Mouse (Mus musculus) liver, embryonic 16.5 days (tissue): ENCODE data around the gene Vwa3b. TPM values are rescaled to one million over a fixed set of nuclear protein-coding genes. Genes with fewer than 3 reads are reported as not detected.

Experiments used
- ATAC-seq: fragments of 200-750 bp; cut with Nextera tagmentation; 2 replicates; pipeline ENCODE4 v1.8.0; 2017; ENCODE audit warnings: low read depth, mild to moderate bottlenecking, moderate number of reproducible peaks, moderate library complexity
- H3K27ac ChIP-seq: fragments of 300-500 bp; sonication (generic); 2 replicates; pipeline ENCODE4 v1.5.1; 2014; ENCODE audit warnings: mild to moderate bottlenecking, low read length
- H3K27me3 ChIP-seq: fragments of 300-500 bp; sonication (generic); 2 replicates; pipeline ENCODE4 v1.6.1; 2014; ENCODE audit warnings: low read depth, low read length, mixed read lengths; ENCODE audit not compliant: control insufficient read depth, insufficient read depth
- H3K36me3 ChIP-seq: fragments of 300-500 bp; sonication (generic); 2 replicates; pipeline ENCODE4 v1.6.1; 2014; ENCODE audit warnings: mild to moderate bottlenecking; ENCODE audit not compliant: control insufficient read depth, insufficient read depth
- H3K4me1 ChIP-seq: fragments of 300-500 bp; sonication (generic); 2 replicates; pipeline ENCODE4 v1.6.1; 2014; ENCODE audit warnings: low read depth, low read length, mixed read lengths; ENCODE audit not compliant: control insufficient read depth
- H3K4me2 ChIP-seq: fragments of 300-500 bp; sonication (generic); 2 replicates; pipeline ENCODE4 v1.6.1; 2014; ENCODE audit warnings: low read depth, low read length, mixed read lengths
- H3K4me3 ChIP-seq: fragments of 300-500 bp; sonication (generic); 2 replicates; pipeline ENCODE4 v1.5.1; 2014; ENCODE audit warnings: low read depth, mild to moderate bottlenecking, low read length
- H3K9ac ChIP-seq: fragments of 300-500 bp; sonication (generic); 2 replicates; pipeline ENCODE4 v1.6.1; 2014; ENCODE audit warnings: low read depth, low read length
- H3K9me3 ChIP-seq: fragments of 300-500 bp; sonication (generic); replicated peaks from 2 replicates; pipeline ENCODE4 v1.6.1; 2016; ENCODE audit warnings: low read length; ENCODE audit not compliant: control insufficient read depth
- WGBS: fragments of 180-500 bp; shearing (Covaris S2); extraction: QIAGEN DNeasy Blood & Tissue Kit; methylation state at CpG from one replicate; pipeline ENCODE4 v1.1.7; 2014; ENCODE audit not compliant: insufficient replicate concordance; 5-methylcytosine and 5-hydroxymethylcytosine counted together
- polyA plus RNA-seq: library from polyadenylated mRNA; unstranded; fragments of >200 nt; fragmentation: Nextera tagmentation; extraction: Ambion mirVana; gene quantifications from 2 replicates; pipeline ENCODE4 v1.2.1, GENCODE M21; 2015

Vwa3b gene
- polyA plus RNA-seq, 1 experiment from 2014 or later: 0.17 TPM

DNA sequence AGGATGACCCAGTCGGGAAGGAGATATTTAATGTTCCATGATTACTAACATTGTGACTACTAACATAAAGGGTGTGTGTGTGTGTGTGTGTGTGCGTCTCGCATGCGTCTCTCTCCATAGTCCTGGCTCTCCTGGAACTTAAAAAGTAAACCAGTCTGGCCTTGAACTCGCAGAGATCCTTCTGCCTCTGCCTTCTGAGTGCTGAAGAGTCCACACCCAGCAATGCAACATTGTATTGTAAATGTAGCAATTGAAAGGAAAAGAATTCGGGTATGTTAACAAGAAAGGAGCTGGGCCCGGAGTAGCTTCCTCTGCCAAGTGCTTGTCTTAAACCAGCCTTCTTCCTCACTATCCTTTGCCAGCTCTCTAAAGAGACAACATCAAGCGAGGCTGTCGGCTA, 186.0 kb downstream of the Vwa3b start:
- 67% methylated on average over 9 of the region's 9 CpGs for WGBS
- H3K27ac ChIP-seq: no peak overlapping the region
- no peaks in the 10 kb centered on the region for H3K4me1 ChIP-seq
- H3K4me3 ChIP-seq: no peak overlapping the region
- no peaks in the 10 kb centered on the region for H3K36me3 ChIP-seq
- no peak for ATAC-seq
- H3K9me3 ChIP-seq: no peaks in the 10 kb centered on the region
- no peak overlapping the region for H3K9ac ChIP-seq
- H3K27me3 ChIP-seq: no peaks in the 10 kb centered on the region
- no peak overlapping the region for H3K4me2 ChIP-seq

DNA sequence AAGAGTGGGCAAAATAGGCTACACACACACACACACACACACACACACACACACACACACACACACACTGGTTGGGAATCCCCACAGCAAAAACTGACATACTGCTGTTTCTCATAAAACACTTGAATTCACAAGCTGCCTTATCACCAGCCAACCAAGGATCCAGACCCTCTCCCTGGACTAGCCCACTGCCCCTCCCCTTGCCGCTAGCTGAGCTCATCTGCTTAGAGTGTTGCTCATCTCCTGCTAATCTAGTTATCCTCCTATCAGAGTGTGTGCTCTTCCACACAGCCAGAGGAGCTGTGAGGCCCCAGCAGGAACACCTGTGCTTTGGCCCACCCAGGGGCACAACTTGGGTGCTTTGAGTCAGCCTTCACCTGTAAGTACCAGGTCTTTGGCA, 187.7 kb downstream of the Vwa3b start, which contains the start of gene Cnga3:
Gene Cnga3 (plus strand): TSS at position 291 of the 400 bp plus-strand sequence.
- WGBS: 41% methylated on average over 1 of the region's 1 CpGs

DNA sequence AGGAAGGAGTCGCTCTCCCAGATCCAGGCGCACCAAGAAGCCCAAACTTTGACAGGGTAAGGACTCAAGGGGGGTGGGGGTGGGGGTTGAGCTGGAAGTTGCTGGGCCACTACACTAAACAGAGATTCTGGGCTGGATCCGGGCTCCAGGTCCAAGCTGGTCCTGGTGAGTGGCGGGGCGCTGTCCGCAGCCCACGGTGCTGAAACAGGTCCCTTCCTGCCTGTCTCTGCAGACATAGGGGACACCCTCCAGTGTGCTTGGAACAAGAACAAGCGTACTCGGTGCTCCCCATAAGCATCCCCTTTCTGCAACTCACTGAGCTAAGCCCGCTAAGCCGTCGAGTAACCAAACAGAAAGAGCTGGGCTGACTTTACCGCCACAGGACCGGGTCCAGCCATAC, 192.0 kb downstream of the Vwa3b start:
- Histone ChIP-seq H3K27me3 (no peaks in the 10 kb centered on the region), H3K4me1 (no peaks in the 10 kb centered on the region), H3K9me3 (no peaks in the 10 kb centered on the region), H3K36me3 (no peaks in the 10 kb centered on the region), H3K4me3 (no peak overlapping the region), H3K4me2 (no peak overlapping the region), H3K27ac (no peak overlapping the region), H3K9ac (no peak overlapping the region)
- no peak for ATAC-seq
- WGBS: 7% methylated on average over 14 of the region's 14 CpGs

More for the DNA sequence above, 187.7 kb downstream of the Vwa3b start, which contains the start of gene Cnga3:
- H3K9ac ChIP-seq: no peak within 1 kb of the TSS
- H3K4me1 ChIP-seq: no peaks in the 10 kb centered on the region
- no peak for ATAC-seq
- no peaks in the 10 kb centered on the region for H3K9me3 ChIP-seq
- H3K27ac ChIP-seq: no peak within 1 kb of the TSS
- no peaks in the 10 kb centered on the region for H3K27me3 ChIP-seq
- H3K4me3 ChIP-seq: no peak within 1 kb of the TSS
- H3K36me3 ChIP-seq: no peaks in the 10 kb centered on the region
- no peak within 1 kb of the TSS for H3K4me2 ChIP-seq

DNA sequence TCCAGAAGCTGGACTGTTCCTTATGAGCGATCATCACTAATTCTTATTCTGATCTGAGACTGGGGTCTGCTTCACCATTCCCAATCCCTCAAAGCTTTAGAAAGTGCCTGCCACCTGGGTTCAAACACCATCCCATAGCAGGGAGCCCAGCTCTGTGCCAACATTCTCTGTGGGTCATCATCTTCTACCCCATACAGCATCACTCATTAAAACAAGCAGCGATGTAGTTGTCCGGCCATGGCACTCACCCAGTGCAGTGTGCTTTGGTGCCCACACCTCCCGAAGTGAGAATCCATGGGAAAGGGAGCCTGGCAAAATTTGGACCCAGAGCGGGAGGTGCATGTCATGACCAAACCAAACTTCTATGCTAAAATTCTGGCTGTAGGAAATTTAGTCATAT, 193.2 kb downstream of the Vwa3b start:
- no peak overlapping the region for H3K4me3 ChIP-seq

DNA sequence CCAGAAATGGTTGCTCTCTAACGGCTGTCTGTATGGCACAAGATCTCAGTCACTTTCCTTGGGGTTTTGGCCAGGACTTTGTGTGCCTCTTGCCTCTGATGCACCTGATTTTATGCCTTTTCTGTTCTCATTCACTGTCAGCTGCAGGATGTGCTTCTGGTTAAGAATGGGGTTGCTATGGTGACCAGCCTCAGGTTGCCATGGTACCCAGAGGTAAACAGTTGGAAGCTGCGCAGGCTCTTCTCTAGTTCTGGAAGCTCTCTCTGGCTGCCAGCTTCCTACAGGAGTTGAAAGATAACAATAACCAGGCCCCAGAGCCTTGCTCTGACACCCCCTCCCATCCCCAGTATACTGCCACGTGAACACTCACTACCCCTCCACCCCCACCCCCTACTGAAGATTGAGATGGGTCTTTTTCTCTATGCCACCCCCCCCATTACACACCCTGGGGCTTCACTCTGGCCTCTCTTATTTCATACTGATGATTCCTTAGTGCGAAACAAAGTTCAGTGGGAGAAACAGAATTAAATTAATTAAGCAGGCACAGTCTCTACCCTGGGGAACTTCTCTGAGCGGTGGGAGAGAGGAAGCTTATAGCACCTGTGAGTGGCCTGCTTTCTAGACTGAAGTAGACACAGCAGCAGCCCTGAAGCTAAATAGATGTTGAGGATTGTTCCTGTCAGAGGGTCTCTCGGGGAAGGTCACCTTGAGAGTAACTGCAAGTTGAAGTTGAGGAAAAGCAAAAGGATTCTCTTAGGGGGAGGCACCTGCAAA, 193.9 kb downstream of the Vwa3b start:
- no peak overlapping the region for H3K9ac ChIP-seq
- WGBS: 43% methylated on average over 6 of the region's 6 CpGs
- H3K4me3 ChIP-seq: no peak overlapping the region
- no peak for ATAC-seq
- H3K27me3 ChIP-seq: no peaks in the 10 kb centered on the region
- H3K4me2 ChIP-seq: no peak overlapping the region
- no peaks in the 10 kb centered on the region for H3K9me3 ChIP-seq
- H3K4me1 ChIP-seq: no peaks in the 10 kb centered on the region
- H3K36me3 ChIP-seq: no peaks in the 10 kb centered on the region
- H3K27ac ChIP-seq: no peak overlapping the region

More for the DNA sequence above, 193.2 kb downstream of the Vwa3b start:
- Histone ChIP-seq H3K4me1 (no peaks in the 10 kb centered on the region), H3K9me3 (no peaks in the 10 kb centered on the region), H3K4me2 (no peak overlapping the region), H3K27me3 (no peaks in the 10 kb centered on the region), H3K36me3 (no peaks in the 10 kb centered on the region), H3K9ac (no peak overlapping the region), H3K27ac (no peak overlapping the region)
- 62% methylated on average over 5 of the region's 5 CpGs for WGBS
- no peak for ATAC-seq

DNA sequence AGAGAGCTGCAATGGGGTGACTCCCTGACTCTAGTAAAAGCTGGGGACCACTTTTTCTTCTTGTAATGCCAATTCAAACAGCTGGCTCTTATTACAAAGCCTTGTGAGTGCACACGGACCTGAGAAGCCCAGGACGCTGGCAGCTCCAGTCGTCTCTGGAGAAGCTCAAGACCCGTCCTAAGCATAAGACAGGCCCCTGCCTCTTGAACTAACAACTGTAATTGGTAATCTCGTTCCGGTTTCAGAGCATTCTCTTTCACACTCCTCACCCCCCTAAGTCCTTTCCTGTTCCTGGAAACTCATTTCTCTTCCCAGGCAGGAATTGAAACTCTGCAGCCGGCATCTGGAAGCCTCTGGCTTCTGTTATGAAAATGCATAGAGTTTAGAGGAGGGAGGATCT, 195.6 kb downstream of the Vwa3b start:
- 44% methylated on average over 7 of the region's 7 CpGs for WGBS
- no peaks in the 10 kb centered on the region for H3K27me3 ChIP-seq
- H3K36me3 ChIP-seq: no peaks in the 10 kb centered on the region
- no peak overlapping the region for H3K27ac ChIP-seq
- no peak for ATAC-seq
- no peaks in the 10 kb centered on the region for H3K4me1 ChIP-seq
- no peak overlapping the region for H3K4me2 ChIP-seq
- H3K9me3 ChIP-seq: no peaks in the 10 kb centered on the region
- no peak overlapping the region for H3K9ac ChIP-seq
- H3K4me3 ChIP-seq: no peak overlapping the region

DNA sequence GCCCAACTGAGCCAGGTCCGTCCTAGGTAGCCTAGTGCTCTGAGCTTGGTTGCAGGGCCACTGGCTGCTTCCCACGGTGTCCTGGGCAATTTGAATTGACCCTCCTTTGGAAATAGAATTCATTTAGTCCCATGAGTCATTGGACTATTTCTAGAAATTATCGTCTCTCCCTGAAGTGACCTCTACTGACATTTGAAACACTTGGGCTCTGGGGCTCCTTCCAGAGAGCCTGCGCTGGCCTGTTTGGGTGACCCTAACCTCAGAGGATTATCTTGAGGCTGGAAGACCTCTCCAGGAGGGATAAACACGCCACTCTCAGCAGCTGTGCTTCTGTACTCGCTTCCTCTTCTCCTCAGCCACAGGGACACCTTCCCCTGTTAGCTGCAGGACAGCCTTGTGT, 204.0 kb downstream of the Vwa3b start:
- Histone ChIP-seq H3K4me1 (no peaks in the 10 kb centered on the region), H3K9me3 (no peaks in the 10 kb centered on the region), H3K4me2 (no peak overlapping the region), H3K36me3 (no peaks in the 10 kb centered on the region), H3K4me3 (no peak overlapping the region), H3K9ac (no peak overlapping the region), H3K27ac (no peak overlapping the region), H3K27me3 (no peaks in the 10 kb centered on the region)
- no peak for ATAC-seq
- 49% methylated on average over 6 of the region's 6 CpGs for WGBS

DNA sequence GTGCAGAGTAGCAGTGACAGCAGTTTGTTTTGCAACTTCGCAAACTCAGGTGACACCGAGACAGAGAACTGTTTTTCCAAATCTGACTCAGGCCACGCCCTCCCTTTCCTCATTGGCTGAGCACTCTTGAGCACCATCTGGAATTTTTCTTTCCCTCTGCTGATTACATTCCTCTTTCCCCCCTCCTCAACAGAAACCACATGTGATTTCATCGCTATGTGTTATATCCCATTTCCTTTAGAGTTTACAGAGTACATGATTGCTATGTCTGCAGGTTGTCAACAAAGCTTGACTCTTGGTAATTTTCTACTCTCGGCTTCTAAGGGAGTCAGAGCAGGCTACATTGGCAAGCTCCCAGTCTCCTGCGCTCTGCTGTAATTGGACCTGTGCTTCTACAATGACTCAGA, 204.9 kb downstream of the Vwa3b start:
- Histone ChIP-seq H3K4me1 (no peaks in the 10 kb centered on the region), H3K27me3 (no peaks in the 10 kb centered on the region), H3K9me3 (no peaks in the 10 kb centered on the region), H3K36me3 (no peaks in the 10 kb centered on the region), H3K4me2 (no peak overlapping the region), H3K9ac (no peak overlapping the region), H3K4me3 (no peak overlapping the region), H3K27ac (no peak overlapping the region)
- WGBS: 59% methylated on average over 6 of the region's 6 CpGs
- no peak for ATAC-seq
